Mouse (Mus musculus): ENCODE results near the gene Pip5k1c. TPM values are rescaled to one million over a fixed set of nuclear protein-coding genes. Genes with fewer than 3 reads are reported as not detected.

The Pip5k1c gene
- polyA plus RNA-seq, 1 experiment: 28.3 TPM

GRCm38 (mm10) chr10:81358209-81358608 lies 65.4 kb downstream of the Pip5k1c start:
- peak overlapping the region; percentile 83 for H3K9ac ChIP-seq (ENCODE audit: low read depth, poor library complexity, severe bottlenecking)
- H3K27ac ChIP-seq (ENCODE audit: insufficient read depth, low read length): no peak overlapping the region
- H3K4me1 ChIP-seq (ENCODE audit: control insufficient read depth, insufficient read depth, low read length): peaks cover 7% of the 10 kb centered on the region
- H3K9me3 ChIP-seq (replicated peaks; ENCODE audit: control insufficient read depth, insufficient read depth, low read length, poor library complexity, severe bottlenecking): no peaks in the 10 kb centered on the region
- peak overlapping the region; percentile 96 for H3K4me3 ChIP-seq (ENCODE audit: low read depth, low read length)
- H3K27me3 ChIP-seq (ENCODE audit: control insufficient read depth, insufficient read depth, low read length, poor library complexity, severe bottlenecking): no peaks in the 10 kb centered on the region
- TF ChIP-seq CTCF (IDR thresholded peaks at IDR 0.05; ENCODE audit: low read depth, low read length) (no peak), POLR2A (IDR thresholded peaks at IDR 0.05; ENCODE audit: insufficient read depth, low read length) (no peak), EP300 (IDR thresholded peaks at IDR 0.05; ENCODE audit: insufficient read depth, low read depth, low read length) (no peak)
- H3K36me3 ChIP-seq (ENCODE audit: control insufficient read depth, insufficient read depth, low read length, poor library complexity, severe bottlenecking): no peaks in the 10 kb centered on the region

- Histone ChIP-seq H3K4me1 (ENCODE audit: control insufficient read depth, insufficient read depth, low read length) (peaks cover 7% of the 10 kb centered on the region), H3K9ac (ENCODE audit: low read depth, poor library complexity, severe bottlenecking) (no peak overlapping the region), H3K27me3 (ENCODE audit: control insufficient read depth, insufficient read depth, low read length, poor library complexity, severe bottlenecking) (no peaks in the 10 kb centered on the region), H3K36me3 (ENCODE audit: control insufficient read depth, insufficient read depth, low read length, poor library complexity, severe bottlenecking) (no peaks in the 10 kb centered on the region), H3K9me3 (replicated peaks; ENCODE audit: control insufficient read depth, insufficient read depth, low read length, poor library complexity, severe bottlenecking) (no peaks in the 10 kb centered on the region), H3K27ac (ENCODE audit: insufficient read depth, low read length) (no peak overlapping the region), H3K4me3 (ENCODE audit: low read depth, low read length) (no peak overlapping the region)
- TF ChIP-seq CTCF (IDR thresholded peaks at IDR 0.05; ENCODE audit: low read depth, low read length) (no peak), EP300 (IDR thresholded peaks at IDR 0.05; ENCODE audit: insufficient read depth, low read depth, low read length) (no peak), POLR2A (IDR thresholded peaks at IDR 0.05; ENCODE audit: insufficient read depth, low read length) (no peak)
These were observed 66.1 kb downstream of the Pip5k1c start for GRCm38 (mm10) chr10:81358841-81359240.

- Histone ChIP-seq H3K27ac (ENCODE audit: insufficient read depth, low read length) (no peak overlapping the region), H3K9me3 (replicated peaks; ENCODE audit: control insufficient read depth, insufficient read depth, low read length, poor library complexity, severe bottlenecking) (no peaks in the 10 kb centered on the region), H3K9ac (ENCODE audit: low read depth, poor library complexity, severe bottlenecking) (no peak overlapping the region), H3K4me3 (ENCODE audit: low read depth, low read length) (no peak overlapping the region), H3K36me3 (ENCODE audit: control insufficient read depth, insufficient read depth, low read length, poor library complexity, severe bottlenecking) (no peaks in the 10 kb centered on the region), H3K4me1 (ENCODE audit: control insufficient read depth, insufficient read depth, low read length) (peaks cover 13% of the 10 kb centered on the region), H3K27me3 (ENCODE audit: control insufficient read depth, insufficient read depth, low read length, poor library complexity, severe bottlenecking) (no peaks in the 10 kb centered on the region)
- no peak for TF ChIP-seq CTCF (IDR thresholded peaks at IDR 0.05; ENCODE audit: low read depth, low read length)
- TF ChIP-seq POLR2A (IDR thresholded peaks at IDR 0.05; ENCODE audit: insufficient read depth, low read length): no peak
- no peak for TF ChIP-seq EP300 (IDR thresholded peaks at IDR 0.05; ENCODE audit: insufficient read depth, low read depth, low read length)
These were observed 68.0 kb downstream of the Pip5k1c start for GRCm38 (mm10) chr10:81360721-81361120.

GRCm38 (mm10) chr10:81362336-81362949 lies 69.7 kb downstream of the Pip5k1c start:
- peaks cover 4% of the 10 kb centered on the region; the same call in 1 of the 2 replicates for H3K36me3 ChIP-seq (ENCODE audit: control insufficient read depth, insufficient read depth, low read length, poor library complexity, severe bottlenecking)
- no peaks in the 10 kb centered on the region for H3K9me3 ChIP-seq (replicated peaks; ENCODE audit: control insufficient read depth, insufficient read depth, low read length, poor library complexity, severe bottlenecking)
- TF ChIP-seq EP300 (IDR thresholded peaks at IDR 0.05; ENCODE audit: insufficient read depth, low read depth, low read length) (no peak), CTCF (IDR thresholded peaks at IDR 0.05; ENCODE audit: low read depth, low read length) (no peak), POLR2A (IDR thresholded peaks at IDR 0.05; ENCODE audit: insufficient read depth, low read length) (no peak)
- no peak overlapping the region for H3K4me3 ChIP-seq (ENCODE audit: low read depth, low read length)
- H3K27me3 ChIP-seq (ENCODE audit: control insufficient read depth, insufficient read depth, low read length, poor library complexity, severe bottlenecking): no peaks in the 10 kb centered on the region
- peaks cover 13% of the 10 kb centered on the region for H3K4me1 ChIP-seq (ENCODE audit: control insufficient read depth, insufficient read depth, low read length)
- no peak overlapping the region for H3K9ac ChIP-seq (ENCODE audit: low read depth, poor library complexity, severe bottlenecking)
- H3K27ac ChIP-seq (ENCODE audit: insufficient read depth, low read length): no peak overlapping the region

- no peak overlapping the region for H3K4me3 ChIP-seq (ENCODE audit: low read depth, low read length)
- H3K4me1 ChIP-seq (ENCODE audit: control insufficient read depth, insufficient read depth, low read length): peaks cover 13% of the 10 kb centered on the region
- H3K9ac ChIP-seq (ENCODE audit: low read depth, poor library complexity, severe bottlenecking): no peak overlapping the region
- H3K36me3 ChIP-seq (ENCODE audit: control insufficient read depth, insufficient read depth, low read length, poor library complexity, severe bottlenecking): peaks cover 4% of the 10 kb centered on the region
- H3K27ac ChIP-seq (ENCODE audit: insufficient read depth, low read length): no peak overlapping the region
- no peaks in the 10 kb centered on the region for H3K27me3 ChIP-seq (ENCODE audit: control insufficient read depth, insufficient read depth, low read length, poor library complexity, severe bottlenecking)
- TF ChIP-seq EP300 (IDR thresholded peaks at IDR 0.05; ENCODE audit: insufficient read depth, low read depth, low read length) (no peak), POLR2A (IDR thresholded peaks at IDR 0.05; ENCODE audit: insufficient read depth, low read length) (no peak), CTCF (IDR thresholded peaks at IDR 0.05; ENCODE audit: low read depth, low read length) (no peak)
- H3K9me3 ChIP-seq (replicated peaks; ENCODE audit: control insufficient read depth, insufficient read depth, low read length, poor library complexity, severe bottlenecking): no peaks in the 10 kb centered on the region
These were observed 70.9 kb downstream of the Pip5k1c start for GRCm38 (mm10) chr10:81363436-81364346.

GRCm38 (mm10) chr10:81364666-81365065 lies 71.9 kb downstream of the Pip5k1c start:
- Histone ChIP-seq H3K4me3 (ENCODE audit: low read depth, low read length) (no peak overlapping the region), H3K9me3 (replicated peaks; ENCODE audit: control insufficient read depth, insufficient read depth, low read length, poor library complexity, severe bottlenecking) (no peaks in the 10 kb centered on the region), H3K4me1 (ENCODE audit: control insufficient read depth, insufficient read depth, low read length) (peaks cover 13% of the 10 kb centered on the region), H3K27ac (ENCODE audit: insufficient read depth, low read length) (no peak overlapping the region), H3K9ac (ENCODE audit: low read depth, poor library complexity, severe bottlenecking) (no peak overlapping the region), H3K27me3 (ENCODE audit: control insufficient read depth, insufficient read depth, low read length, poor library complexity, severe bottlenecking) (no peaks in the 10 kb centered on the region), H3K36me3 (ENCODE audit: control insufficient read depth, insufficient read depth, low read length, poor library complexity, severe bottlenecking) (peaks cover 10% of the 10 kb centered on the region)
- TF ChIP-seq CTCF (IDR thresholded peaks at IDR 0.05; ENCODE audit: low read depth, low read length) (no peak), POLR2A (IDR thresholded peaks at IDR 0.05; ENCODE audit: insufficient read depth, low read length) (no peak), EP300 (IDR thresholded peaks at IDR 0.05; ENCODE audit: insufficient read depth, low read depth, low read length) (no peak)
